Mouse (Mus musculus) CD4-positive, CD25-positive, alpha-beta regulatory T cell, adult 4 months (primary cell): ENCODE measurements around the gene Cdr1. TPM values are rescaled to one million over a fixed set of nuclear protein-coding genes. Genes with fewer than 3 reads are reported as not detected.

Source experiments
- ATAC-seq: one replicate; pipeline ENCODE4 v1.8.0; 2017
- polyA plus RNA-seq, 2 experiments: library from polyadenylated mRNA; unstranded; fragments of 100-300 nt; shearing (Covaris generic); gene quantifications; one replicate each; pipeline ENCODE4 v1.2.1; 2017

Gene Cdr1
- not detected for polyA plus RNA-seq

DNA sequence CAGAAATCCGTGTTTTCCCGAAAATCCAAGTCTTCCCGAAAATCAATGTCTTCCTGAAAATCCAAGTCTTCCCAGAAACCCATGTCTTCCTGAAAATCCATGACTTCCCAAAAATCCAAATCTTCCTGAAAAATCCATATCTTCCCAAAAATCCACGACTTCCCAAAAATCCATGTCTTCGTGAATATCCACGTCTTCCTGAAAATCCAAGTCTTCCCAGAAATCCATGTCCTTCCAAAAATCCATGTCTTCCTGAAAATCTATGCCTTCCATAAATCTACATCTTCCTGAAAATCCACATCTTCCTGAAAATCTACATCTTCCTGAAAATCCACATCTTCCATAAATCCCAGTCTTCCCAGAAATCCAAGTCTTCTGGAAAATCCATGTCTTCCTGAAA, at the start of gene Cdr1:
Gene Cdr1, minus strand, starts transcription at position 101 of the 400 bp plus-strand sequence.
- ATAC-seq: no peak

DNA sequence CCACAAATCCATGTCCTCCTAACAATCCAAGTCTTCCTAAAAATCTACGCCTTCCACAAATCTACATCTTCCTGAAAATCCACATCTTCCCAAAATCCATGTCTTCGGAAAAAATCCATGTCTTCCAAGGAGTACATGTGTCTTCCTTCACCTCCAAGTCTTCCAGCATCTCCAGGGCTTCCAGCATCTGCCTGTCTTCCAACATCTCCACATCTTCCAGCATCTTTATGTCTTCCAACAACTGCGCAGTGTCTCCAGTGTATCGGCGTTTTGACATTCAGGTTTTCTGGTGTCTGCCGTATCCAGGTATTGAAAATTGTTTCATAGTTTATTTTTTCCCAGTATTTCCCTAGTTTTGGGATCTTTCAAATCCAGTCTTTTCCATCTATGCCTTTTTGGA, 511 bp upstream of the Cdr1 start:
- no peak for ATAC-seq

DNA sequence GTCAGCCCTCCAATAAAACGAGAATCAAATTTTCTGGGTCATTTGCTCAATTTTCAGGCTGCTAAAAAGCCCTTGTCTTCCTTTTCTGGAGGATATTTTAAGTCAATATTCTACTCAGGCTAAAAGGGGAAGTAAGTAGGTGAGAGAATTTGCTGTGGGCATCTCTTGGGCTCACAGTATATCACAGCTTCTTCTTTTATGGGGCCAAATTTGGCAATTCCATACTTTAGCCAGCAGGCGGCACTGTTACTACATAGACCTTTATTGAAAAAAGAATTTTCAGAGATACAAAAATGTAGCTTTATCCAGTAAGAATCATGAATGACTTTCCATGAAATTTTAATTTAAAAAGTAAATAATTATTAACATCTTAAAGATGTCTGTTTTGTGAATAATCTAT, 18.8 kb downstream of the Cdr1 start:
- ATAC-seq: no peak

DNA sequence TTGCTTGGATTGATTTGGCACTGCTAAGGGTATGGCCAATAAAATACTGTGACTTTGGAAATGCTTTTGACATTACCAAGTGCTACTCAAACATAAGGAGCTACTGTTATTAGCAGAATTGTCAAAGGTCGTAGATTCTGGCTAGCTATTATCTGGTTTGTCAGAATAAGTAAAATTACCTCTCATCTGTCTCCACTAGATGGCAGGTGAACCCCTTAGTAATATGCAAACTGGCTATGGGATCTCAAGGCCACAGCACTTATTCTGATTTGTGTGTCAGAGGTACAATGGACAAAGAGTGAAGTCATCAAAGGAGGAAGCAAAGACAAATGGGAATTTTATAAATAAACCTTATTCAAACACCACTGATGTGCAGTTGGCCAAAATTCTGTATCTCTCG, 24.1 kb downstream of the Cdr1 start:
- no peak for ATAC-seq

DNA sequence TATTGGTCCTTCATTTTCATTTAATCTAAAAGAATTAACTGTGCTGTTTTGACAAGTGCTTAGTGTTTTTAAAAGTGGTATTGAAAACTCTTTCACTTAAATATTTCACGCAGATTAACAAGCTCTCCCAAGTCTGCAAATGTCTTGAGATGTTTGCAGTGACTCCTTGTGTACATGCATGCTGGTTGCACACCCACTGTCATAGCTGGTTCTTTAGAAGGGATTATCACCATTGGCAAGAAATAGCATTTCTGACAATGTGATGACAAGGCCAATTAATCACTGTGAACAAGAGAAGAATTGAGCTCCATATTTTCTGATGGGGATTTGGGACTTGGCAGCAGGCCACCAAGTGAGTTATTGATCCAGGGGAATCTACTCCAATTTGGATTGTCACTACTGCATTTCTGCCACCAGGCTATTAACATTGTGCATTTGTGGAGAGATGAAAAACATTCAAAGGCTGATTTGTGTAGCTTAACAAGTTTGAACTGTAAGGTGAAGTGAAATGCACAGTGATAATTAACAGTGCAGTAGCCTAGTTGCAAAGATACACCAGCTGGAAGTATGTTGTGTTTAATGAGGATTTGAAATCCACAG, 30.6 kb downstream of the Cdr1 start:
- no peak for ATAC-seq

DNA sequence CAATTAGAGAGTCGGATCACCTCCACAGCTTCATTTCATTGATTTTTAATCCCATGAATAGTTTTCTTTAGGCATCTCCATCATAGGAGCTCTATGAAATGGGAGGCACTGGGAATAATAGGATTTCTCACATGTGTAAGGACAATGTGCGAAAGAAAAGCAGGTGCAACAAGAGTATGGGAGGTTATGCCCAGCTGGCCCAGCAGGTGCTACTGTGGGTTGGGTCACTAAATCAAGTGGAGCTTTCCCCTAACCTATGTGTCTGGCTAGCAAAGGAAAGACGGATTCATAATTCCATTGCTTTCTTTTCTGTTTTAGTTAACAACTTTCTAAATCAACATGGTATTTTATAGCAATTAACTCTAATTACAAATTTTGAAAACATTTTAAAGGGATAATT, 31.1 kb downstream of the Cdr1 start:
- no peak for ATAC-seq

DNA sequence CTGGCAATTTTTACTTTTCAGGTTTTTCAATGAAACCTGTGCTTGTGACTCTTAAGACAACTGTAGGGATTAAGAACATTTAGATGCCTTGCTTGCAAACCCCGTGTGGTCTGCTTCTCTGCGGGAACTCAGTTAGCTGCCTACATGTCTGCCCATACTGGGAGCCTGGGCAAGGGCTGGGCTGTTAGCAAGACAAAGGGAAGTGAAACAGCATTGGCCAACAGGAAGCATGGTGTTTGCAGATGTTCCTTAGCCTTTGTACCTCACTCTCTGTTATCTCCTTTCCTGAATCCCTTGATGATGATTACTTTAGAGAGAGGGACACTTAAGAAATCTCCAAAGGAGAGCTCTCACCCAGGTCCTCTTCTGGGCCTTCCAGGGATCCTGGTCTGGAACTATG, 38.8 kb downstream of the Cdr1 start:
- ATAC-seq: no peak

DNA sequence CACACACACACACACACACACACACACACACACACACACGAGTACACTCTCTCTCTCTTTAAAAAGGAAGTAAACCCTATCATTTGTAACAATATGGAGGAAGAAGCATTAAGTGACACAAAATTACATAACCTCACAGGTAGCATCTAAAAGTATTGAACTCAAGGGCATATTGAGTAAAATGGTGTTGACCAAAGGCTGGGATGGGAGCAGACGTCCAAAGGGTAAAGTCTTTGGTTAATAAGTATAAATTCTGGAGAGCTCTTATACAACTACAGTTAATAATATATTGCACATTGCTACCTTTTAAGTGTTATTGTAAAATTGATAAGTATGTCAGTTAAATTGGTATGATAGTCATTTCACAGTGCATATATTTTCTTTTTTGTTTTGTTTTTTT, 39.9 kb downstream of the Cdr1 start:
- no peak for ATAC-seq

DNA sequence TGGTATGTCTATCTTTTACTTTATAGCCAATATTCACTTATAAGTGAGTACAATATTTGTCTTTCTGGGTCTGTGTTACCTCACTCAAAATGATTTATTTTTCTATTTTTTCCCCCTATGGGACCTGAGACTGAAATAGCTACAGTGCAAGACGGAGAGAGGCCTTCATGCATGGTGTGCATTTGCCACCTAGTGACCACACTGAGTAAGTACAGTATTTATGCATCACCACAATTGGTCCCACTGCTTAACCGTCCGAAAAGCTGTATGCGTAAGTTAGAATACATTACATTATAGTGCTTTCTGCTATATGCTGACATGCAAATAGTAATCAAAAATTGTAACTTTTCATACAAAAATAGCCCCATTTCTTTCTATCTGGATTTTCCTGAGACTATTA, 50.8 kb downstream of the Cdr1 start:
- no peak for ATAC-seq
